7 mouse cellular contexts compared by ENCODE assay signal in genomic region chr3:130337857-130338256, GRCm38 (mm10).
DNase-seq lines count a peak whose midpoint lies in the region; ATAC-seq and TF ChIP-seq lines count a peak whose summit lies in the region.

No protein-coding gene starts in this region.

- no peaks in the 10 kb centered on the region for H3K4me1 ChIP-seq in forebrain, embryonic 15.5 days
- peaks cover 3% of the 10 kb centered on the region; the same call in 1 of the 2 replicates for H3K4me1 ChIP-seq in hindbrain, embryonic 13.5 days (replicated peaks)
- H3K4me1 ChIP-seq in lung, embryonic 15.5 days: peaks cover 35% of the 10 kb centered on the region
- H3K4me1 ChIP-seq in small intestine, adult 2 months (ENCODE audit: control insufficient read depth, insufficient read depth, insufficient read length, low read length): no peaks in the 10 kb centered on the region

- no peak for TF ChIP-seq POLR2A in small intestine, adult 2 months (IDR thresholded peaks at IDR 0.05; ENCODE audit: low read depth, low read length)

- 0 out of 2 replicates have a peak overlapping the region, but pooled peaks have one; percentile 26 for H3K9ac ChIP-seq in forebrain, embryonic 15.5 days (replicated peaks)
- no peak overlapping the region for H3K9ac ChIP-seq in hindbrain, embryonic 13.5 days
- no peak overlapping the region; the same call in 1 of the 2 replicates for H3K9ac ChIP-seq in lung, embryonic 15.5 days

- peak overlapping the region; percentile 30 for H3K4me3 ChIP-seq in forebrain, embryonic 15.5 days
- no peak overlapping the region for H3K4me3 ChIP-seq in hindbrain, embryonic 13.5 days
- peak overlapping the region; percentile 13 for H3K4me3 ChIP-seq in lung, embryonic 15.5 days
- H3K4me3 ChIP-seq in small intestine, adult 2 months (ENCODE audit: low read depth, low read length): peak overlapping the region; percentile 31; the same call in 1 of the 2 replicates

- H3K36me3 ChIP-seq in forebrain, embryonic 15.5 days: no peaks in the 10 kb centered on the region
- no peaks in the 10 kb centered on the region for H3K36me3 ChIP-seq in hindbrain, embryonic 13.5 days
- H3K36me3 ChIP-seq in lung, embryonic 15.5 days: no peaks in the 10 kb centered on the region
- H3K36me3 ChIP-seq in small intestine, adult 2 months (ENCODE audit: control insufficient read depth, insufficient read depth, low read length): no peaks in the 10 kb centered on the region

- no peak for TF ChIP-seq CTCF in small intestine, adult 2 months (IDR thresholded peaks at IDR 0.05; ENCODE audit: extremely low read depth, insufficient read length, insufficient replicate concordance, low read depth, low read length)

- no peaks in the 10 kb centered on the region for H3K27me3 ChIP-seq in forebrain, embryonic 15.5 days
- H3K27me3 ChIP-seq in hindbrain, embryonic 13.5 days: no peaks in the 10 kb centered on the region
- no peaks in the 10 kb centered on the region for H3K27me3 ChIP-seq in lung, embryonic 15.5 days
- H3K27me3 ChIP-seq in small intestine, adult 2 months (ENCODE audit: control insufficient read depth, insufficient read depth, low read length): no peaks in the 10 kb centered on the region

- DNase-seq in right cerebral cortex, adult 2 months (ENCODE audit: low spot score in 2 of 2): peak; percentile 16 to 45
- DNase-seq in right cerebral cortex, postnatal 36 days (ENCODE audit: low spot score in 2 of 2): no peak
- DNase-seq in urinary bladder, adult 18-20 months (ENCODE audit: low spot score in 2 of 2): no peak

- peak; percentile 93 for ATAC-seq in forebrain, embryonic 15.5 days (replicated peaks)
- ATAC-seq in hindbrain, embryonic 13.5 days (ENCODE audit: low FRiP score): peak; percentile 71
- ATAC-seq in lung, embryonic 15.5 days (ENCODE audit: borderline replicate concordance, extremely low read depth, low FRiP score, low TSS enrichment): peak; percentile 92

- H3K27ac ChIP-seq in forebrain, embryonic 15.5 days (replicated peaks): no peak overlapping the region
- H3K27ac ChIP-seq in hindbrain, embryonic 13.5 days: no peak overlapping the region
- peak overlapping the region; percentile 85 for H3K27ac ChIP-seq in lung, embryonic 15.5 days
- no peak overlapping the region for H3K27ac ChIP-seq in small intestine, adult 2 months (ENCODE audit: insufficient read depth, low read depth, low read length)

- WGBS in forebrain, embryonic 15.5 days: 18% methylated on average over 13 of the region's 13 CpGs
- 46% methylated on average over 13 of the region's 13 CpGs for WGBS in hindbrain, embryonic 13.5 days
- 7% methylated on average over 13 of the region's 13 CpGs for WGBS in lung, embryonic 15.5 days
- WGBS in small intestine, adult 2 months: 61% methylated on average over 13 of the region's 13 CpGs

- H3K4me2 ChIP-seq in forebrain, embryonic 15.5 days (replicated peaks): peak overlapping the region; percentile 43
- 0 out of 2 replicates have a peak overlapping the region, but pooled peaks have one; percentile 26 for H3K4me2 ChIP-seq in hindbrain, embryonic 13.5 days
- peak overlapping the region; percentile 42 for H3K4me2 ChIP-seq in lung, embryonic 15.5 days

- H3K9me3 ChIP-seq in forebrain, embryonic 15.5 days: no peaks in the 10 kb centered on the region
- no peaks in the 10 kb centered on the region for H3K9me3 ChIP-seq in hindbrain, embryonic 13.5 days
- no peaks in the 10 kb centered on the region for H3K9me3 ChIP-seq in lung, embryonic 15.5 days

Comparison
In these comparisons a context has a peak if more than half of its experiments do, and no peak if none do; other contexts are left out.
1. DNase-seq: peak in right cerebral cortex, adult 2 months (2 of 2); none in right cerebral cortex, postnatal 36 days (0 of 2) and urinary bladder, adult 18-20 months (0 of 2).
2. Peak in every context shown above with its lines, with median percentiles within 50 percentile points of each other: ATAC-seq and H3K4me2 ChIP-seq.